Mouse (Mus musculus) forebrain, embryonic 11.5 days (tissue): ENCODE results near the gene Srd5a1. TPM values are rescaled to one million over a fixed set of nuclear protein-coding genes. Genes with fewer than 3 reads are reported as not detected.
A peak's percentile ranks its signal among the peaks of the same experiment; 100 is the strongest.

ENCODE experiments used
- ATAC-seq: fragments of 200-750 bp; cut with Nextera tagmentation; replicated peaks from 2 replicates; pipeline ENCODE4 v1.8.0; 2017; ENCODE audit warnings: moderate TSS enrichment; ENCODE audit not compliant: low FRiP score
- DNase-seq: peaks from one replicate; pipeline ENCODE4 v3.0.0-alpha.2; 2017; ENCODE audit warnings: low spot score
- H3K27ac ChIP-seq: fragments of 300-500 bp; sonication (generic); 2 replicates; pipeline ENCODE4 v1.5.1; 2014; ENCODE audit warnings: low read depth, low read length
- H3K27me3 ChIP-seq: fragments of 300-500 bp; sonication (generic); 2 replicates; pipeline ENCODE4 v1.6.1; 2014; ENCODE audit warnings: mild to moderate bottlenecking, low read length, mixed read lengths; ENCODE audit not compliant: control insufficient read depth, insufficient read depth
- H3K36me3 ChIP-seq: fragments of 300-500 bp; sonication (generic); 2 replicates; pipeline ENCODE4 v1.6.1; 2014; ENCODE audit warnings: mild to moderate bottlenecking, low read length, moderate library complexity, mixed read lengths; ENCODE audit not compliant: control insufficient read depth, insufficient read depth
- H3K4me1 ChIP-seq: fragments of 300-500 bp; sonication (generic); replicated peaks from 2 replicates; pipeline ENCODE4 v1.6.1; 2014; ENCODE audit warnings: low read length, mixed read lengths; ENCODE audit not compliant: control insufficient read depth, insufficient read depth
- H3K4me2 ChIP-seq: fragments of 300-500 bp; sonication (generic); 2 replicates; pipeline ENCODE4 v1.6.1; 2014; ENCODE audit warnings: low read depth, mild to moderate bottlenecking, low read length, moderate library complexity, mixed read lengths; ENCODE audit not compliant: severe bottlenecking
- H3K4me3 ChIP-seq: fragments of 300-500 bp; sonication (generic); 2 replicates; pipeline ENCODE4 v1.5.1; 2014; ENCODE audit warnings: low read depth, low read length
- H3K9ac ChIP-seq: fragments of 300-500 bp; sonication (generic); 2 replicates; pipeline ENCODE4 v1.6.1; 2014; ENCODE audit warnings: low read length
- H3K9me3 ChIP-seq: fragments of 300-500 bp; sonication (generic); 2 replicates; pipeline ENCODE4 v1.6.1; 2016; ENCODE audit warnings: low read length, mixed read lengths; ENCODE audit not compliant: control insufficient read depth
- WGBS: fragments of 180-500 bp; shearing (Covaris S2); extraction: QIAGEN DNeasy Blood & Tissue Kit; methylation state at CpG from one replicate; pipeline ENCODE4 v1.1.7; 2014; 5-methylcytosine and 5-hydroxymethylcytosine counted together
- polyA plus RNA-seq: library from polyadenylated mRNA; unstranded; fragments of >200 nt; fragmentation: Nextera tagmentation; extraction: Ambion mirVana; gene quantifications from 2 replicates; pipeline ENCODE4 v1.2.1, GENCODE M21; 2014

The Srd5a1 gene
- polyA plus RNA-seq, 1 experiment from 2014 or later = 23.7 TPM

- Histone ChIP-seq H3K4me1 (peaks cover 11% of the 10 kb centered on the region), H3K4me3 (peak overlapping the region; percentile 97), H3K27ac (no peak overlapping the region), H3K4me2 (peak overlapping the region; percentile 89), H3K9ac (peak overlapping the region; percentile 89; the same call in 1 of the 2 replicates), H3K9me3 (no peaks in the 10 kb centered on the region), H3K27me3 (no peaks in the 10 kb centered on the region), H3K36me3 (no peaks in the 10 kb centered on the region)
- ATAC-seq (no peak), DNase-seq (no peak)
- WGBS = 61% methylated on average over 6 of the region's 6 CpGs
Observed at GRCm38 (mm10) chr13:69531431-69531830, 79.8 kb downstream of the Srd5a1 start.

GRCm38 (mm10) chr13:69530951-69531350 is 80.3 kb downstream of the Srd5a1 start:
- ATAC-seq (no peak), DNase-seq (no peak)
- Histone ChIP-seq H3K27me3 (no peaks in the 10 kb centered on the region), H3K27ac (no peak overlapping the region), H3K36me3 (no peaks in the 10 kb centered on the region), H3K4me3 (peak overlapping the region; percentile 97; the same call in 1 of the 2 replicates), H3K4me1 (peaks cover 12% of the 10 kb centered on the region), H3K9ac (no peak overlapping the region; the same call in 1 of the 2 replicates), H3K4me2 (no peak overlapping the region), H3K9me3 (no peaks in the 10 kb centered on the region)
- WGBS = 85% methylated on average over 6 of the region's 6 CpGs

- H3K9ac ChIP-seq = no peak overlapping the region
- no peaks in the 10 kb centered on the region for H3K36me3 ChIP-seq
- no peak for ATAC-seq
- H3K4me1 ChIP-seq = peaks cover 15% of the 10 kb centered on the region
- H3K27me3 ChIP-seq = no peaks in the 10 kb centered on the region
- H3K9me3 ChIP-seq = no peaks in the 10 kb centered on the region
- H3K4me2 ChIP-seq = no peak overlapping the region
- no peak overlapping the region for H3K27ac ChIP-seq
- WGBS = 77% methylated on average over 3 of the region's 3 CpGs
- DNase-seq = no peak
- no peak overlapping the region for H3K4me3 ChIP-seq
Observed at GRCm38 (mm10) chr13:69530156-69530555, 81.1 kb downstream of the Srd5a1 start.

- H3K36me3 ChIP-seq = no peaks in the 10 kb centered on the region
- H3K27ac ChIP-seq = no peak overlapping the region
- DNase-seq = no peak
- no peak for ATAC-seq
- WGBS = 90% methylated on average over 7 of the region's 7 CpGs
- no peaks in the 10 kb centered on the region for H3K27me3 ChIP-seq
- H3K4me1 ChIP-seq = peaks cover 18% of the 10 kb centered on the region
- H3K9me3 ChIP-seq = no peaks in the 10 kb centered on the region
- H3K9ac ChIP-seq = no peak overlapping the region
- no peak overlapping the region for H3K4me3 ChIP-seq
- H3K4me2 ChIP-seq = no peak overlapping the region
Observed at GRCm38 (mm10) chr13:69528531-69528930, 82.7 kb downstream of the Srd5a1 start.

GRCm38 (mm10) chr13:69525867-69526266 is 85.4 kb downstream of the Srd5a1 start:
- DNase-seq = no peak
- Histone ChIP-seq H3K4me2 (no peak overlapping the region), H3K27me3 (no peaks in the 10 kb centered on the region), H3K36me3 (no peaks in the 10 kb centered on the region), H3K4me3 (no peak overlapping the region), H3K27ac (no peak overlapping the region), H3K4me1 (peaks cover 14% of the 10 kb centered on the region), H3K9ac (no peak overlapping the region), H3K9me3 (no peaks in the 10 kb centered on the region)
- ATAC-seq = 0 out of 2 replicates have a peak, but pooled peaks have one; percentile 37
- WGBS = 61% methylated on average over 4 of the region's 4 CpGs

- Histone ChIP-seq H3K27me3 (no peaks in the 10 kb centered on the region), H3K9ac (no peak overlapping the region), H3K4me2 (no peak overlapping the region), H3K27ac (no peak overlapping the region), H3K36me3 (no peaks in the 10 kb centered on the region), H3K9me3 (no peaks in the 10 kb centered on the region), H3K4me1 (peaks cover 19% of the 10 kb centered on the region), H3K4me3 (no peak overlapping the region)
- WGBS = 89% methylated on average over 2 of the region's 2 CpGs
- ATAC-seq = no peak
- no peak for DNase-seq
Observed at GRCm38 (mm10) chr13:69524158-69524530, 87.1 kb downstream of the Srd5a1 start.

Other genes starting within 250 kb of the Srd5a1 start
- gene Nsun2, start 77.7 kb downstream of the Srd5a1 start, polyA plus RNA-seq = 133 and 135 TPM in 2 replicates
- 8.7 and 9.6 TPM in 2 replicates for gene Tent4a, start 76.8 kb downstream of the Srd5a1 start, polyA plus RNA-seq
- gene Ube2ql1, start 128.4 kb upstream of the Srd5a1 start, polyA plus RNA-seq = 3.0 and 3.6 TPM in 2 replicates
- 163 and 180 TPM in 2 replicates for gene Med10, start 191.0 kb upstream of the Srd5a1 start, polyA plus RNA-seq